Mouse (Mus musculus) heart, postnatal 25 days (tissue): ENCODE data around the gene Chd8. TPM values are rescaled to one million over a fixed set of nuclear protein-coding genes. Genes with fewer than 3 reads are reported as not detected.
"Not testable (repeated sequence)": the region's sequence is repeated elsewhere in the genome, so short reads cannot be mapped to it uniquely, and the experiment has no call there.

Experiments
- DNase-seq: peaks from one replicate; pipeline ENCODE4 v3.0.0; 2022; ENCODE audit warnings: low spot score
- intact Hi-C: fragments of 180-260 bp; cut with DNase I; formaldehyde crosslinking; loops from one replicate; pipeline ENCODE4 v1.15.1; 2025
- total RNA-seq, 2 experiments: library from RNA; stranded (reverse); gene quantifications; 2 replicates each; pipeline ENCODE4 v1.2.3; 2021

Chd8 gene
- total RNA-seq, result 10 to 100 TPM; 34.6 to 44.8 TPM

DNA sequence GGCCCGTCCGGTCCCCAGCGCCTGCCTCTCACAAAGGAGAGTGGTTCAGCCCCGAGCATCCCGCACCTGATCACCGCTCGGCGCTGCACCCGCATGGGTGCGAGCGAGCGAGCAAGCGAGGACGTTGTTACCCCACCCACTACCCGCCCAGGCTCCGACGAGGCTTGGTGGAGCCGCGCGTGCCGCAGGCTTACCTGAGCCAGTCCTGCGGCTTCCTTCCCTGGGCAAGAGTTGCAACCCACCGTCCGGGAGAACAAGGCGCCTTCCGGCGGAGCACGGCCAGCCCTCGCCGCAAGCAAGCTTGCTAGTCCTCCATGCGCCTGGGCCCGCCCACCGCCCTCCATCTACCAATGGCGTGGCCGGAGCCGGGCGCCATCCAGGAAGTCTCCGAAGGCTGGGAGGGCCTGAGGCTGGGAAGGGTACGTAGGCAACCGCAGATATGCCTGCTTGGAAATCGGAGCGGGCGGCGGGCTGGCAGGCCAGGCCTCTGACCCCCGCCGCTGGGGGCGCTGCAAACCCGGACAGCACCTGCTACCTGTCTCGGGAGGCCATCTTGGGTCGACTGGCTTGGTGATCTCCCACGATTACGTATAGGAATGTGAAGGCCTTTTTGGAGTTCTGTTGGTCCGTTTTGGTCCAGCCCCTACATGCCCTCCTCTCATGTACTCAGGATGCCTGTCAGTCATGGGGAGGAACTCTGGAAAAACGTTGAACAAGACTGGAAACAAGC is at the start of gene Chd8:
Gene Chd8, minus strand, starts transcription at position 297 of the 730 bp plus-strand sequence.
- DNase-seq, result peak; percentile 97
- intact Hi-C loops, result loop anchor here (1.0 to 2.0 kb wide), 2 partner anchors 13 to 21 kb away; partner anchors contain the start of genes Rab2b and Tox4

DNA sequence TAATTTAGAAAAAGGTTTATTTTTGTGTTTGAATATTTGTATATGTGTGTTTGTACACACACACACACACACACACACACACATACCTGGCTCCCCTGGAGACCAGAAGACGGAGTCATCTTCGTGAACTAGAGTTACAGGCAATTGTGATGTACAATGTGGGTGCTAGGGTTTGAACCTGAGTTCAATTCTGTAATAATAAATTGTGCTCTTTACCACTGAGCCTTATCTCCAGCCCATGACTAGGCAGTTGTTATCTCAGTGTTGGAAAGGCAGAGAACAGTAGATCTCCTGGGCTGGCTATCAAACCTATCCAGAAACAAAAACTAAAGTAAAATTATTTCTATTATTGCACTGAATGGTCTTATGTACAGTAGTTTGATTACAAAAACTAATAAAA is 48.5 kb upstream of the Chd8 start:
- no peak for DNase-seq
- intact Hi-C loops, result no loop called here

DNA sequence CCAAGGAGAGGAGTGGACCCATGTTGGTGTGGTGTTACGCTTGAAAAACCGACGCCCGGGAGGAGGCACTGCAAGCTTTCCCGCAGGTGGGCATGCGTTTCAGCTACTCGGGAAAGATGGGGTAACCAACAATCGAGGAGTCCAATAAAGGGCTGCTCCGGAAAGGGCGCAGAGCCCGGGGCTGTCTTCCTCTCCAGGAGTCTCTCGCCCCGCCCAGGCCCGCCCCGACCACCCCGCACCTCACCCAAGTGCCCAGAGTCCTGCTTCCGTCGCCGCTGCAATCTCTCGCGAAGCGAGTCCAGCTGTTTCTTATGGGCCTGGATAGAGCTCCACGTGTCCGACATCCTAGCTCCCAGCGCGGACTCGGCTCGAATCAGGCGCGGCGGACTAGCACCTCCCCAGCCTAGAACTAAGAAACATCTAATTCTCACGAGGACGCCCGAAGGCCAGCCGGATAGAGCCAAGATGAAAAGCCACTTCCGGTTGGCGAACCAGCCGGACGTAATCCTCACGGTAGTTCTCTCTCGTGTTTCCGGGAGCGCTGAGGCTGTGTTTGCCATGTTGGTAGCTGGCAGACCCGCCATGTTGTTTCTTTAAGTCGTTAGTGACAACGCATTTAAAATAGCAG is 47.2 kb upstream of the Chd8 start, which contains the start of gene Mettl3:
Gene Mettl3, minus strand, starts transcription at position 485 of the 628 bp plus-strand sequence.
- intact Hi-C loops, result loop anchor here (5.0 kb wide), 1 partner anchor 417 kb away; no protein-coding TSS in a partner anchor
- DNase-seq, result peak; percentile 80

DNA sequence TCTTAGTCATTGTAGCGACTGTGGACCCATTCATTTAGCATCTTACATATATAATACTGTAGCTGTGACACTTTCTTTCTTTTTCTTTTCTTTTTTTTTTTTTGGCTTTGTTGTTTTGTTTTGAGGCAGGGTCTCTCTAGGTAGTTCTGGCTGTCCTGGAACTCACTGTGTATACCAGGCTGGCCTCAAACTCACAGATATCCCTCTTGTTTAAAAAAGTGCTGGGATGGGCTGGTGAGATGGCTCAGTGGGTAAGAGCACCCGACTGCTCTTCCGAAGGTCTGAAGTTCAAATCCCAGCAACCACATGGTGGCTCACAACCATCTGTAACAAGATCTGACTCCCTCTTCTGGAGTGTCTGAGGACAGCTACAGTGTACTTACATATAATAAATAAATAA is 45.9 kb upstream of the Chd8 start:
- intact Hi-C loops, result loop anchor here (5.0 kb wide), 1 partner anchor 416 kb away; no protein-coding TSS in a partner anchor
- DNase-seq, result not testable (repeated sequence)

- intact Hi-C loops, result loop anchor here (1.0 to 2.0 kb wide), 2 partner anchors 21 to 43 kb away; no protein-coding TSS in a partner anchor
- no peak for DNase-seq
Measured at GRCm38 (mm10) chr14:52295558-52296264, 38.1 kb upstream of the Chd8 start.

DNA sequence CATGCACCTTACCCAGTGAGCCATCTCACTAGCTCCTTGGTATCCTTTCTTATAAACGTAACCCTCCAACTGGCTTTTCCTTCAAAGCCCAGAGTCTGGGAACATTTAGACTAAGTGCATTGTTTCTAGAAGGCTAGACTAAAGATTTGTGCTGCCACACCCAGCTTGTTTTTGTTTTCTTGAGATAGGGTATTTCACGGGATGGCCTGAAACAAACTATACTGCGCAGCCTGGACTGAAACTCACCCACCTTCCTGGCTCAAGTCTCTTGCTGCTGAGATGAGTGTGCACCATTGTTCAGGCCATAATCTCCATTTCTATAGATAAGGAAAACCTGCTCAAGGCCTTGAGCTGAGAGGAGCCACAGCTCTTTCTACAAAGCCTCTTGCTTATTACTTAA is 26.6 kb upstream of the Chd8 start:
- no peak for DNase-seq
- intact Hi-C loops, result no loop called here

- DNase-seq, result no peak
- intact Hi-C loops, result no loop called here
Measured at GRCm38 (mm10) chr14:52283629-52284028, 26.0 kb upstream of the Chd8 start.

- intact Hi-C loops, result loop anchor here (2.0 kb wide), 1 partner anchor 23 kb away; the partner anchor contains the start of gene Chd8
- no peak for DNase-seq
Measured at GRCm38 (mm10) chr14:52279747-52280120, 22.2 kb upstream of the Chd8 start.

GRCm38 (mm10) chr14:52278932-52279746 is 21.6 kb upstream of the Chd8 start, which contains the start of the genes Tox4 and Rab2b:
Tox4 (plus strand) TSS chr14:52279146.
Rab2b (minus strand) TSS chr14:52279545.
- intact Hi-C loops, result loop anchor here (2.0 kb wide), 1 partner anchor 22 kb away; the partner anchor contains the start of gene Chd8
- DNase-seq, result peak; percentile 98

DNA sequence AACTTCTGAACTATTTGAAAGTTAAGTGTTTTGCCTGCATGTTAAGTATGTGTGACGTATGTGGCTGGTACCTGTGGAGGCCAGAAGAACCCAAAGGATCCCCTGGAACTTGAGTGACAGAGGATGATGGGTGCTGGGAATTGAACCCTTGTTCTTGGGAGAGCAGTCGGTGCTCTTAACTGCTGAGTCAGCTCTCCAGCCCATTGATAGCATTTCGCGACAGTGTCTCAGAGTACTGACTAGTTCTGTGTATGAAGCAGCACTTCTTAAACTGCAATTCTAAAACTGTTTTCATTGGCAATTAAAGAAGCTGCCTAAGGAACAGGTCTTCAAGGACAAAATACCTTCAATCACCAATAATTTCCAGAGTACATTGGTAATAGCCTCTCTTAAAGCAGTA is 19.6 kb upstream of the Chd8 start:
- intact Hi-C loops, result no loop called here

GRCm38 (mm10) chr14:52272781-52273180 is 15.2 kb upstream of the Chd8 start:
- DNase-seq, result no peak
- intact Hi-C loops, result no loop called here

More for the DNA sequence above, 19.6 kb upstream of the Chd8 start:
- no peak for DNase-seq

DNA sequence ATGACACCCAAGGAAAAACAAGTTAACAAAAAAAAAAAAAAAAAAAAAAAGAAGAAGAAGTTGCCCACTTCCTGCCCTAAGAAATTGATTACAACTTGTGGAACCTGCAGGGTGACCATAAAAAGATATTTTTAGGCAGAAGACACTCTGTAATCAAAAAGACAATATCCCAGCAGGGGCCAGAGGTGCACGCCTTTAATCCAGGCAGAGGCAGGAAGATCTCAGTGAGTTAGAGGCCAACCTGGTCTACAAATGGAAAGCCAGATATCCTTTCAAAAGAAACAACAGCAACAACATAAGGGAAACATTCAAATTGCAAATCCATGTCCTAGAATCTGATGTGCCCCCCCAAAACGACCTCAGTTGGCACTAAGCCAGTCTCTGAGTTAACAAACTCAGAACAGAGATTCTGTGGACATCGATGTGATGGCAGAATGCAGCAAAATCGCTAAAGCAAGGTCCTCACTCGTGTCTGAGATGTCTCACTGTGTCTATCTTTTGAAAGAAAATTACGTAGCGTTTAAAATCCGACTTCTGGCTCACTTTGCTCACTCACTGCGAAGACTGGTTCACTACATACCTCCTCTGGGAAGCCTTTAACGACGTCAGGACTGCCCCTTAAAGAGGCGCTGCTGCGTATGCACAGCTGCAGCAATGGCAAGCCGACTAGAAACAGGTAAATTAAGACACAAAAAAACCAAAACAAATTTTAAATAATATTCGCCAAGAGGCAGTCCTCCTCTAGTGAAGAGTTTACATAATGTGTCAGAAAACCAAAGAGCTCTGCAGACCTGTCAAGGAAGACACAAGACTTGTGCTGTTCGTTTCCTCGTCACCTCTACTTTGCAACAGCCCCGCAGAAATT is 1.0 kb downstream of the Chd8 start:
- intact Hi-C loops, result loop anchor here (1.0 to 2.0 kb wide), 2 partner anchors 12 to 22 kb away; partner anchors contain the start of genes Rab2b and Tox4
- DNase-seq, result no peak

- intact Hi-C loops, result no loop called here
- DNase-seq, result no peak
Measured at GRCm38 (mm10) chr14:52246129-52246528, 11.5 kb downstream of the Chd8 start.

DNA sequence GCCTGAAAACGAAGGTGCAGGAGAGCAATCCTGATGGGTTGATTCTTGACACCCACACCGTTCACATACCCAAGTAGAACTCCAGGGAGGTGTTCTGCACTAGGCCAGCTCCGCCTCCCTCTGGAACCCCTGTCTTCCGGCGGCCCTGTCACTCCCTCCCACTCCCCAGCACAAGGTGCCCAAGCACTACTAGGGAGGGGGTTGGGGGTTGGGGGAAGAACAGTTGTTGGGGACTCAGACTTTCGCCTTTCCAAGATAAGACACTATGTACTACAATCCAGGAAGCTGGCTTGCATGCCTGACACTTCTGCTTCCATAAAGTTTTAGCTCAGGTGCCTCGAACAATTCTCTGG is 12.9 kb downstream of the Chd8 start:
- no peak for DNase-seq
- intact Hi-C loops, result loop anchor here (1.0 kb wide), 1 partner anchor 13 kb away; the partner anchor contains the start of gene Chd8

- intact Hi-C loops, result loop anchor here (1.0 kb wide), 1 partner anchor 13 kb away; the partner anchor contains the start of gene Chd8
- peak; percentile 97 for DNase-seq
Measured at GRCm38 (mm10) chr14:52244041-52244689, 13.4 kb downstream of the Chd8 start.

DNA sequence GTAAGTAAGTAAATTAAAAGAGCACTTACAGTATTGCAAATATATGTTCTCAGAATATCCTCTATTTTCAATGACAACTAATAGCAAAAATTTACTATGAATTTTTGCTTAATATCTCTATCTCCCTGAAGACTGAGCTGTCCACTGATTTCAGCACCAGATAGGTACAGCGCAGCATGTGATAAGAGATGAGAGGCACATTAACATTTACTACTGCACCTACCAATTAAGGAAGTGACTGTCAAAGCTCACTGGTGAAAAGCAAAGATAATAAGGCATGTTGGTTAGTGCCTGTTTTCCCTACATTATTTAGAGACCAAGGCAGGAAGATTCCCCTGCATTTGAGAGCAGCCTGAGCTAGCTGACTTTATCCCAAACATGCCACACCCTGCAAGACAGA is 21.4 kb downstream of the Chd8 start:
- DNase-seq, result no peak
- intact Hi-C loops, result no loop called here

GRCm38 (mm10) chr14:52235165-52235564 is 22.4 kb downstream of the Chd8 start:
- intact Hi-C loops, result no loop called here
- DNase-seq, result no peak

DNA sequence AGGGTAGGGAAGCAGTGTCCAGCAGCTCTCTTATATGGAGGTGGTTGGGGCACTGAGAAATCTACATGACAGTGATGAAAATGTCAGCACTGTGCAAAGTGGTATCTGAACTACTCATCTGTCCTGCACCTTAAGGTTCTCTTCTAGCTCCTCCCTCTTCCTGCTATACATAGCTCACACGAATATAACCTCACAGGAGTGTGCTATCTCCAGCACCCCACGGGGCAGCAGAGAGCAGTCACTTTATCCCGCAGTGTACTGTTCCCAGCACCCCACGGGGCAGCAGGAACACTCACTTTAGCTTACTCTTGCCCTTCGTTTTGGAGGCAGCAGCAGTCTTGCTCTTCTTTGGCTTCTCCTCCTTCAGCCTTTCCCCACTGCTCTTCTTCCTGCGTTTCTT is 25.3 kb downstream of the Chd8 start:
- intact Hi-C loops, result no loop called here
- no peak for DNase-seq
